Mouse (Mus musculus): ENCODE results near the gene Olfr1368. TPM values are rescaled to one million over a fixed set of nuclear protein-coding genes. Genes with fewer than 3 reads are reported as not detected.
A peak's percentile ranks its signal among the peaks of the same experiment; 100 is the strongest.

Olfr1368 gene
- polyA plus RNA-seq, 1 experiment from 2014 or later: not detected

DNA sequence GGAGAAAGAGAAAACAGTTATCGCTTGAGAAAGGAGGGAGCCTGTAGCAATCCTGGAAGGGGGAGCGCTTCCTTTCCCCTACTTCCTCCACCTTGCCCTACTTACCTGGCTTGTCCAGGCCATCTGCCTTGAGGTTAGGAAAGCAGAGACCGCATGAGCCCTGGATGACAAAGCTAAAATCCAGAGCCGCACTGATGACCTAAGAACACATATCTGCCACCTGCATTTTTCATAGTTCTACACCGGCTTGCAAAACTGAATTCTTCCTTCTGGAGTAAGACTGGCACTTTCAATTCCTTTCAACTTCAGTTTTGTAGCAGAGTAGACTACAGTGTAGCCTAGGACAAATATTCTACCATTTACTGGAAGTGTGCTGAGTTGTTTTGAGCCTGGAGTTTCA is 32.7 kb upstream of the Olfr1368 start:
- 84% methylated on average over 5 of the region's 5 CpGs for WGBS

DNA sequence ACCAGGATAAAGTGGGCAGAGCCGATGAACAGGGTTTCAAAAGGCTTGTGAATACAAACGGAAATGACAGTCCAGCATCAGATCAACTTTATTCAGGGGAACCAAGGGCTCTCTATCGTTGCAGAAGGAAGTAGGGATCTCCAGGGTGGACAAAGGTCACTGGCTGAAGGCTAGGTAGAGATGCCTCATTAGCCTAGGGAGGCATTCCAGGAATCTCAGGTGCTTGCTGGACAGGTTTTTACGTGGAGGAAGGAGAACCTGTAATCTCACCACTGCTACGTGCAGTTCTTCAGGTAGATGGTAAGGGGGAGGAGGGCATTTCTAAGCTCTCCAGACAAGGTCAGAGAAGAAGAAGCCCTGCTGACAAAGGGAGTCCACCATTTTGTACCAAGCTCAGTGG is 32.0 kb upstream of the Olfr1368 start:
- Histone ChIP-seq H3K27ac (ENCODE audit: low read length) (no peak overlapping the region), H3K9ac (ENCODE audit: low read length) (no peak overlapping the region)
- no peak for ATAC-seq (replicated peaks; ENCODE audit: extremely low read depth, insufficient read depth, low FRiP score)

More for the DNA sequence above, 32.7 kb upstream of the Olfr1368 start:
- Histone ChIP-seq H3K27me3 (ENCODE audit: control insufficient read depth, insufficient read depth, low read length) (no peaks in the 10 kb centered on the region), H3K4me1 (ENCODE audit: control insufficient read depth, insufficient read depth, low read length) (peaks cover 23% of the 10 kb centered on the region), H3K4me2 (ENCODE audit: low read depth, low read length) (peak overlapping the region; percentile 92; the same call in 1 of the 2 replicates), H3K27ac (ENCODE audit: low read length) (no peak overlapping the region), H3K36me3 (ENCODE audit: control insufficient read depth, insufficient read depth) (peaks cover 5% of the 10 kb centered on the region; the same call in 1 of the 2 replicates), H3K9ac (ENCODE audit: low read length) (no peak overlapping the region), H3K9me3 (replicated peaks; ENCODE audit: control insufficient read depth, low read length) (no peaks in the 10 kb centered on the region), H3K4me3 (ENCODE audit: low read length) (no peak overlapping the region)
- ATAC-seq (replicated peaks; ENCODE audit: extremely low read depth, insufficient read depth, low FRiP score): no peak

DNA sequence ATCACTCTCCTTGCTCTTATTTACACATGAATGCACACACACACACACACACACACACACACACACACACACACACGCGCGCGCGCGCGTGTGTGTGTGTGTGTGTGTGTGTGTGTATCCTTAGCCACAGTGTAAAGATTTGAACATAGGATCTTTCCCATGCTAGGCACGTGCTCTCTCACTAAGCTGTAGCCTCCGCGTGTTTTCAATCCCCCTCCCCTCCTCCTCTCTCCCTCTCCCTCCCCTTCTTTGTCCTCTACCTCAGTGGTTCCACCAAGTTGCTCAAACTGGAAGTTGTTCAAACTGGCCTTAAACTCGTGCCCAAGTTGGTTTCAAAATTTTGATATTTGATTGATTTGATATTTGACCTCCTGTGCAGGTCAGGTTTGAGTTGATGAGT is 31.1 kb upstream of the Olfr1368 start:
- H3K4me2 ChIP-seq (ENCODE audit: low read depth, low read length): no peak overlapping the region
- no peak overlapping the region for H3K9ac ChIP-seq (ENCODE audit: low read length)
- no peaks in the 10 kb centered on the region for H3K27me3 ChIP-seq (ENCODE audit: control insufficient read depth, insufficient read depth, low read length)
- H3K4me1 ChIP-seq (ENCODE audit: control insufficient read depth, insufficient read depth, low read length): peaks cover 21% of the 10 kb centered on the region
- ATAC-seq (replicated peaks; ENCODE audit: extremely low read depth, insufficient read depth, low FRiP score): no peak
- no peak overlapping the region for H3K4me3 ChIP-seq (ENCODE audit: low read length)
- H3K9me3 ChIP-seq (replicated peaks; ENCODE audit: control insufficient read depth, low read length): no peaks in the 10 kb centered on the region
- H3K27ac ChIP-seq (ENCODE audit: low read length): no peak overlapping the region
- 77% methylated on average over 11 of the region's 11 CpGs for WGBS
- H3K36me3 ChIP-seq (ENCODE audit: control insufficient read depth, insufficient read depth): no peaks in the 10 kb centered on the region

More for the DNA sequence above, 32.0 kb upstream of the Olfr1368 start:
- Histone ChIP-seq H3K4me2 (ENCODE audit: low read depth, low read length) (no peak overlapping the region), H3K4me3 (ENCODE audit: low read length) (no peak overlapping the region), H3K27me3 (ENCODE audit: control insufficient read depth, insufficient read depth, low read length) (no peaks in the 10 kb centered on the region), H3K4me1 (ENCODE audit: control insufficient read depth, insufficient read depth, low read length) (peaks cover 27% of the 10 kb centered on the region), H3K9me3 (replicated peaks; ENCODE audit: control insufficient read depth, low read length) (no peaks in the 10 kb centered on the region), H3K36me3 (ENCODE audit: control insufficient read depth, insufficient read depth) (no peaks in the 10 kb centered on the region)
- WGBS: 55% methylated on average over 5 of the region's 5 CpGs

DNA sequence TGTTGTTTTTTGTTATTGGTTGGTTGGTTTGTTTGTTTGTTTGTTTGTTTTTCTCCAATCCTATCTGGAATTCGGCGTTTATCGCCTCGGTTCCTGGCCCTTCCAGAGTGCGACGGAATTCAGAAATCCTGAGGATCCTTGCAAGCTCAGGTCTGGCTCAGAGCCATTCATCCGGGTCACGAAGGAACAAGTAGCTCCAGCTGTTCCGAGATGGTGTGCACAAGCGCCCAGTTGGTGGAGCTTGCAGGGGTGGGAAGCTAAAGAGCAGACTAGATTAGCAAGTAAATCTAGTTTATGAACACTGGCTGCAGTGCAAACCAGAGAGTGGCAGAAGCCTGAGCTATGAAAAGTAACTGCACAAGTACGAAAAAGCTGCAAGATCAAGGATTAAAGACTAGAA is 27.4 kb upstream of the Olfr1368 start:
- Histone ChIP-seq H3K27ac (ENCODE audit: low read length) (peak overlapping the region; percentile 75), H3K9ac (ENCODE audit: low read length) (peak overlapping the region; percentile 65), H3K4me1 (ENCODE audit: control insufficient read depth, insufficient read depth, low read length) (peaks cover 15% of the 10 kb centered on the region), H3K4me2 (ENCODE audit: low read depth, low read length) (peak overlapping the region; percentile 85), H3K27me3 (ENCODE audit: control insufficient read depth, insufficient read depth, low read length) (no peaks in the 10 kb centered on the region), H3K4me3 (ENCODE audit: low read length) (peak overlapping the region; percentile 58), H3K36me3 (ENCODE audit: control insufficient read depth, insufficient read depth) (no peaks in the 10 kb centered on the region), H3K9me3 (replicated peaks; ENCODE audit: control insufficient read depth, low read length) (no peaks in the 10 kb centered on the region)
- ATAC-seq (replicated peaks; ENCODE audit: extremely low read depth, insufficient read depth, low FRiP score): peak; percentile 34; the same call in 1 of the 2 replicates
- under 1% methylated on average over 11 of the region's 11 CpGs for WGBS

DNA sequence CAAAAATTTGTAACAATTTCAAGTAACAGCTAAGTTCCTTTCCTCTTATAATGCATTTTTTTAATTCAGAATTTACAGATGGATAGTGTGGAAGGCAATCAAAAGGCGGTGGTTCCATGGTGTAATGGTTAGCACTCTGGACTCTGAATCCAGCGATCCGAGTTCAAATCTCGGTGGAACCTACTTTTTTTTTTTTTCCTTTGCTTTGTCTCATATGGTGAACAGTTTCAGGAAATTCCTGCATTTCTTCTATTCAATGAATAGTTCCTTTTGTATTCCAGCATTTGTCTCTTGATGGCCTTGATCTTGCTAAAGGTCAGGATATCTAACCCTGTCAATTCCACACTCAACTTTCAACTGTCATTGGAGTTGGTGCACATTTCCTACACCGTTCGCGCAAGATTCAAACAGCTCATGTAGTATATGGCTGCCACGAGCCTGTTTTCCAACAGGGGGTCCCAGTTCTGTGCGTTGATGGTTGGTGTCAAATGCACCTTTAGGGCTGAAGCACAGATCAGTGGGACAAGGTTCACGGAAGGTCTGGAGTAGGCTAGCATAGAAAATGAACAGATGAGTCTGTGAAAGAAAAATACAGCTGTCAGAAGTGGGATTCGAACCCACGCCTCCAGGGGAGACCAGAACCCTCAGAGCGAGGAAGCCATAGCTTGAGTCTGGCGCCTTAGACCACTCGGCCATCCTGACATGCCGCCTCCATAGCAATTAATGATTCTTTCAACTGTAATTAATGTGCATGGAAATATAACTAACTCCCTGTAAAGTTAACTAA is 26.8 kb upstream of the Olfr1368 start:
- no peaks in the 10 kb centered on the region for H3K27me3 ChIP-seq (ENCODE audit: control insufficient read depth, insufficient read depth, low read length)
- ATAC-seq (replicated peaks; ENCODE audit: extremely low read depth, insufficient read depth, low FRiP score): peak; percentile 55
- under 1% methylated on average over 16 of the region's 16 CpGs for WGBS
- H3K4me1 ChIP-seq (ENCODE audit: control insufficient read depth, insufficient read depth, low read length): peaks cover 15% of the 10 kb centered on the region
- peak overlapping the region; percentile 65 for H3K9ac ChIP-seq (ENCODE audit: low read length)
- H3K4me3 ChIP-seq (ENCODE audit: low read length): peak overlapping the region; percentile 58
- H3K36me3 ChIP-seq (ENCODE audit: control insufficient read depth, insufficient read depth): no peaks in the 10 kb centered on the region
- peak overlapping the region; percentile 85 for H3K4me2 ChIP-seq (ENCODE audit: low read depth, low read length)
- peak overlapping the region; percentile 75 for H3K27ac ChIP-seq (ENCODE audit: low read length)
- H3K9me3 ChIP-seq (replicated peaks; ENCODE audit: control insufficient read depth, low read length): no peaks in the 10 kb centered on the region

DNA sequence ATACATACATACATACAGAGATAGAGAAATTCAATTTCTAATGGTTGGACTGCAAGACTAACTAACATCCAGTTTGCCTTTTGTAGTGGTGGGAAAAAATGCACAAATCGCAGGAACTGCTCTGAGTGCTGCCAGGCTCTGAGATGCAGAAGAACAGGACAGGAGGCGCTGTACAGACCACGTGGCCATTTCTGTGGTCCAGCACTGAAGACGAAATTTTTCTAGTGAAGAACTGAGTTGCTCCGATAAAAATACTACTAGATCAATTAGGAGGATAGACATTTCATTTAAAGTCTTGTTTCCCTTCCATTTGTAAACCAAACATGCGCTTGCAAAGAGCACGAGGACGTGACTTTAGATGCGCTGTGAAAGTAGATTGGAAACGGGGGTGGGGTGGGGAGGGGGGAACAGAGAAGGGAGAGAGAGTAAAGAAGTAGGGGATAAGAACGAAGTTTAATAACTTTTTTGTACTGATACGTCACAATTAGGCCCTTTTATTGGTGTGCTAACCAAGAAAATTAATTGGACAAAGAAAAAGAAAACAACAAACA is 26.0 kb upstream of the Olfr1368 start:
- H3K4me1 ChIP-seq (ENCODE audit: control insufficient read depth, insufficient read depth, low read length): peaks cover 15% of the 10 kb centered on the region
- no peak for ATAC-seq (replicated peaks; ENCODE audit: extremely low read depth, insufficient read depth, low FRiP score)
- WGBS: 0% methylated on average over 12 of the region's 12 CpGs
- H3K4me3 ChIP-seq (ENCODE audit: low read length): peak overlapping the region; percentile 66
- no peak overlapping the region for H3K27ac ChIP-seq (ENCODE audit: low read length)
- H3K27me3 ChIP-seq (ENCODE audit: control insufficient read depth, insufficient read depth, low read length): no peaks in the 10 kb centered on the region
- peak overlapping the region; percentile 85 for H3K4me2 ChIP-seq (ENCODE audit: low read depth, low read length)
- H3K9ac ChIP-seq (ENCODE audit: low read length): peak overlapping the region; percentile 65
- no peaks in the 10 kb centered on the region for H3K9me3 ChIP-seq (replicated peaks; ENCODE audit: control insufficient read depth, low read length)
- H3K36me3 ChIP-seq (ENCODE audit: control insufficient read depth, insufficient read depth): no peaks in the 10 kb centered on the region

DNA sequence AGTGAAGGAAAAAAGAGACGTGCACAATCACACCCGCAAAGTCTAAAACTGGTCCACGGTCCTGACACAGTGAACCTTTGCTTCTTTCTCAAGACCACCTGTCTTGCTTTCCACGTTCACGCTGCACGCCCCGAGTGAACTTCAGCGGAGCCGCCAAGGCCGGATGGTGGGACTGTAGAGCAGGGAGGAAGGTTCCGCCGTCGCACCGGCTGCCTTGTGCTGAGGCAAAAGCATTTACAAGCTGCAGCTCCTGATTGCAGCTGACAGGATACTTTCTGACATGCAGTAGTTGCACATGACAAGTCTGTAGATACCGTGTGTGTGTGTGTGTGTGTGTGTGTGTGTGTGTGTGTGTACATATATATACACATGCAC is 25.5 kb upstream of the Olfr1368 start:
- 12% methylated on average over 15 of the region's 15 CpGs for WGBS
- Histone ChIP-seq H3K4me2 (ENCODE audit: low read depth, low read length) (peak overlapping the region; percentile 85), H3K9ac (ENCODE audit: low read length) (peak overlapping the region; percentile 51; the same call in 1 of the 2 replicates), H3K27ac (ENCODE audit: low read length) (0 out of 2 replicates have a peak overlapping the region, but pooled peaks have one; percentile 31), H3K36me3 (ENCODE audit: control insufficient read depth, insufficient read depth) (no peaks in the 10 kb centered on the region), H3K27me3 (ENCODE audit: control insufficient read depth, insufficient read depth, low read length) (no peaks in the 10 kb centered on the region), H3K9me3 (replicated peaks; ENCODE audit: control insufficient read depth, low read length) (no peaks in the 10 kb centered on the region), H3K4me1 (ENCODE audit: control insufficient read depth, insufficient read depth, low read length) (peaks cover 15% of the 10 kb centered on the region), H3K4me3 (ENCODE audit: low read length) (peak overlapping the region; percentile 66)
- ATAC-seq (replicated peaks; ENCODE audit: extremely low read depth, insufficient read depth, low FRiP score): no peak

DNA sequence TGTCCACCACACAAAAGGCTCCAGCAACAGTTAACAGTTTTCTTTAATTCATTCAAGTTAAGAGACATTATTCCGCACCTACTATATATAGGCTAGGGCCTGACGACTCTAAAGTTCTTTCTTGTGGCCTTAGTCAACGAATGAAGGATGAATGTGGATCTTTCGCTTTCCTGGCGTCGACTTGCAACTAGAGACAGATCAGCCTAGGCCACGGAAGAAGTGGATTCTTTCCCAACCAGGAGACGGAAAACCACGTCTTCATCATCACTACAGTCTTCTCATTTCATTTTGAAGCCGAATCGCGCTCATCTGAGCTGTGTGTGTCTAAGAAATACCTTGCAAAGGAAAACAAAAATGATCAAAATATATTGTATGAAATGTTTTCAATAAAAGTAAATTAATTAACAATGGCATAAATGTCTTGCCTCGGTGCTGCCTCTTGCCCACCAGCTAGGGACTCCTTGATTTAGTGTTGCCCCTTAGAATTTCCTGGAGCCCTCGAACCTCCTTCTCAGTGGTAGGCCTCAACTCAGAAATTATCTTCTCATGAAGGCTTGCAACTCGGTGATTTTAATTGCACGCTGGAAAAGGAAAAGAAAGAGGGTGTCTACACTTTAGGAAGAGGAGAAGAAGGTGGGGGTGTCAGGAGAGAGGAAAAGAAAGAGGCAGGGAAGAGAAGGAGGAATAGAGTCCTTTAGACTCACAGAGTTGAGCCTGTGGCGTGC is 24.9 kb upstream of the Olfr1368 start:
- no peaks in the 10 kb centered on the region for H3K36me3 ChIP-seq (ENCODE audit: control insufficient read depth, insufficient read depth)
- H3K4me2 ChIP-seq (ENCODE audit: low read depth, low read length): peak overlapping the region; percentile 94
- peaks cover 15% of the 10 kb centered on the region for H3K4me1 ChIP-seq (ENCODE audit: control insufficient read depth, insufficient read depth, low read length)
- H3K9me3 ChIP-seq (replicated peaks; ENCODE audit: control insufficient read depth, low read length): no peaks in the 10 kb centered on the region
- H3K4me3 ChIP-seq (ENCODE audit: low read length): peak overlapping the region; percentile 66
- ATAC-seq (replicated peaks; ENCODE audit: extremely low read depth, insufficient read depth, low FRiP score): no peak
- no peak overlapping the region for H3K27ac ChIP-seq (ENCODE audit: low read length)
- 57% methylated on average over 17 of the region's 17 CpGs for WGBS
- H3K9ac ChIP-seq (ENCODE audit: low read length): peak overlapping the region; percentile 51; the same call in 1 of the 2 replicates
- H3K27me3 ChIP-seq (ENCODE audit: control insufficient read depth, insufficient read depth, low read length): no peaks in the 10 kb centered on the region

Data from heart, embryonic 16.5 days (tissue).